Mouse (Mus musculus) hindbrain, embryonic 11.5 days (tissue): ENCODE results near the gene Cdca3. TPM values are rescaled to one million over a fixed set of nuclear protein-coding genes. Genes with fewer than 3 reads are reported as not detected.
A peak's percentile ranks its signal among the peaks of the same experiment; 100 is the strongest.

Experiments used
- ATAC-seq: fragments of 200-750 bp; cut with Nextera tagmentation; 2 replicates; pipeline ENCODE4 v1.8.0; 2017; ENCODE audit warnings: mild to moderate bottlenecking, moderate TSS enrichment, moderate library complexity; ENCODE audit not compliant: low FRiP score
- DNase-seq: peaks from one replicate; pipeline ENCODE4 v3.0.0-alpha.2; 2015; ENCODE audit warnings: low spot score
- H3K27ac ChIP-seq: fragments of 300-500 bp; sonication (generic); 2 replicates; pipeline ENCODE4 v1.5.1; 2014; ENCODE audit warnings: mild to moderate bottlenecking, low read depth, low read length
- H3K27me3 ChIP-seq: fragments of 300-500 bp; sonication (generic); 2 replicates; pipeline ENCODE4 v1.6.1; 2014; ENCODE audit warnings: mild to moderate bottlenecking, low read length, moderate library complexity, mixed read lengths; ENCODE audit not compliant: control insufficient read depth, insufficient read depth
- H3K36me3 ChIP-seq: fragments of 300-500 bp; sonication (generic); 2 replicates; pipeline ENCODE4 v1.6.1; 2014; ENCODE audit warnings: mild to moderate bottlenecking, low read length, moderate library complexity, mixed read lengths; ENCODE audit not compliant: control insufficient read depth, insufficient read depth
- H3K4me1 ChIP-seq: fragments of 300-500 bp; sonication (generic); replicated peaks from 2 replicates; pipeline ENCODE4 v1.6.1; 2014; ENCODE audit warnings: low read length, mixed read lengths; ENCODE audit not compliant: control insufficient read depth, insufficient read depth
- H3K4me2 ChIP-seq: fragments of 300-500 bp; sonication (generic); replicated peaks from 2 replicates; pipeline ENCODE4 v1.6.1; 2014; ENCODE audit warnings: mild to moderate bottlenecking, low read depth, low read length
- H3K4me3 ChIP-seq: fragments of 300-500 bp; sonication (generic); 2 replicates; pipeline ENCODE4 v1.5.1; 2014; ENCODE audit warnings: low read depth, low read length
- H3K9ac ChIP-seq: fragments of 300-500 bp; sonication (generic); 2 replicates; pipeline ENCODE4 v1.6.1; 2014; ENCODE audit warnings: low read depth, low read length
- H3K9me3 ChIP-seq: fragments of 300-500 bp; sonication (generic); 2 replicates; pipeline ENCODE4 v1.6.1; 2016; ENCODE audit warnings: low read length; ENCODE audit not compliant: control insufficient read depth
- WGBS: fragments of 180-500 bp; shearing (Covaris S2); extraction: QIAGEN DNeasy Blood & Tissue Kit; methylation state at CpG from one replicate; pipeline ENCODE4 v1.1.7; 2014; 5-methylcytosine and 5-hydroxymethylcytosine counted together
- polyA plus RNA-seq: library from polyadenylated mRNA; unstranded; fragments of >200 nt; fragmentation: Nextera tagmentation; extraction: Ambion mirVana; gene quantifications from 2 replicates; pipeline ENCODE4 v1.2.1, GENCODE M21; 2014

Gene Cdca3
- polyA plus RNA-seq, 1 experiment from 2014 or later, result 193 TPM

DNA sequence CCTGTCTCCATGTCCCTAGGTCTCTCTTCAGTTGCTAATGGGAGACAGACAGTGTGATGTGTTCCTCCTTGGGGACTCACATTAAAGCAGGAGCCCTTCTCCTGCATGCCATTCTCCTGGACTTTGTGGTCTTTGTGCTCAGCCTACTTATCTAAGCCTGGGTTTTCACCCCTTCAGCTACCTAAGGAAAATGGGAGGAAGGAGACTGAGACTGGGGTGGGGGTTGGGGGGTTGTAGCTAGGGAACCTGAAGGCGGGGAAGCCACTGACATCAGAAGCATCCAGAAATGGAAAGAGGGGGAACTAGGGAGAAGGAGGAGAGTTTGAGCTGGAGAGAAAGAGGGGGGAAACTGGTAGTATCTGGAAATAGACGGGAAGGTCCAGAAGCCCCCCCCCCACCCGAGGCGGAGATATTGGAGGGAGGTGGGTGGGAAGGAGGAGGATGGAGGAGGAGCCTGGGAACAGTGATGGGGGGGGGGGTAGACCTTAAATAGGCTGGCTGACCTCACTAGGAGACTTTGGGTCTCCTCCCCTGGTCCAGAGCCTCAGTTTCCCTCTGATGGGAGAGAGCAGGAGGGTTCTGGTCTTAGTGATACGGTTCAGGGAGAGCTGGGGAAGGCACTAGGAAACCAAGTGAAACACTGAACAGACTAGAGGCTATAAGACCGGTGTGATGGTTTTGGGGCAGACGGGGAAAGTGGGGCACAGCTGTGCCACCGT is 33.2 kb downstream of the Cdca3 start:
- 11% methylated on average over 7 of the region's 8 CpGs for WGBS

DNA sequence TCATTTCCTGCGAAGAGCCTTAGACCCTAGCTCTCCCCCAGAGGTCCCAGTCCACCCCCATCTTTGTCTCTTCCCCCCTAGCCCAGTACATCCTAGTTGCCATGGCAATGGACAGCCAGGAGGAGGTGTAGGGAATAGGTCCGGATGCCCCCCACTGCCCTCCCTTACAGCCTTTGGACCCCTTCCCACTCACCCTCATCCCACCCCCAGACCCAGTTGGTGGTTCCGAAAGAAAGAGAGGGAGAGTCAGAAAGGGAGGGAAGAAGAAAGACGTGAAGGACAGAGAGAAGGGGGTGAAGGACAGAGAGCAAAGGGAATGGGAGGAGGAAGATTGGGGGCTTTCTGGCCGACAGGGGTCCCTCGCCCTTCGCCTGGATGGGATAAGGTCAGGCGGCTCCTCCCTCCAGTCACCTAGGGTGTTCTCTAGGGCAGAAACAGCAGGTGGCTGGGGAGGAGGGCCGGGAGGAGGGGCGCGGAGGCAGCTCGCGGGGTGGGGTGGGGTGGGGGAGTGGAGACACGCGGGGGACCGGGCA is 33.8 kb downstream of the Cdca3 start:
- H3K9me3 ChIP-seq, result no peaks in the 10 kb centered on the region
- peak overlapping the region; percentile 84 for H3K27ac ChIP-seq
- H3K27me3 ChIP-seq, result no peaks in the 10 kb centered on the region
- ATAC-seq, result peak; percentile 34
- peaks cover 23% of the 10 kb centered on the region for H3K4me1 ChIP-seq
- peak overlapping the region; percentile 80 for H3K4me2 ChIP-seq
- WGBS, result 2% methylated on average over 11 of the region's 16 CpGs
- DNase-seq, result peak; percentile 43
- H3K9ac ChIP-seq, result peak overlapping the region; percentile 66
- no peaks in the 10 kb centered on the region for H3K36me3 ChIP-seq
- peak overlapping the region; percentile 50 for H3K4me3 ChIP-seq

More for the DNA sequence above, 33.2 kb downstream of the Cdca3 start:
- Histone ChIP-seq H3K27ac (peak overlapping the region; percentile 84), H3K27me3 (no peaks in the 10 kb centered on the region), H3K4me3 (peak overlapping the region; percentile 50), H3K9ac (peak overlapping the region; percentile 66), H3K4me2 (peak overlapping the region; percentile 80), H3K36me3 (no peaks in the 10 kb centered on the region), H3K4me1 (peaks cover 23% of the 10 kb centered on the region), H3K9me3 (no peaks in the 10 kb centered on the region)
- ATAC-seq, result no peak
- DNase-seq, result no peak

DNA sequence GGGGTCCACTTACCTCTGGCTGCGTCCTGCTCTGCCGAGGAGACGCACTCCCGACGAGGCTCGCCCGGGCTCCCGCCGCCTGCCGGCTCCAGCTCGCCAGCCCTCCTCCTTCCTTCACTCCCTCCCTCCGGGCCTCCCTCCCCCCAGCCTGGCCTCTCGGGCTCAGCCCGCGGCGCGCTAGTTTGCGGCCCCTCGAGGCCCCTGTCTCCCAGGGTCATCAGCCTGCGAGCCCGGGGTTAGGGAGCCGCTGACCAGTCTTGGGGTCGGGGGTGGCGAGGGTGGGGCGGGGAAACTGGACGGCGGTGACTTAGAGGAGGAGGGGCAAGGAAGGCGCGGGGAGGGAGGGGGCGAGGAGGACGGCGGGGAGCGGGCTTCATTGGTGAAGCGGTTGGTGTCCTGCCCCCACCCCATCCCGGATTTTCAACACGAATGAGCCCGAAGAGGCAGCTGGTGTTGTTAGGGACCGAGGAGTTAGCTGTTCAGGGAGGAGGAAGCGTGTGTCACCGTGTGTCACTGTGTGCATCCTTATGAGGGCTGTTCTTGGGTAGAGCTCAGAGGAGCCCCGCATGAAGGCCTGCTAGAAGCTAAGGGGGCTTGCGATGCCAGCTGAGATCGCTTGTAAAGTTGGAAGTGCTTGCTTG is 34.4 kb downstream of the Cdca3 start, which contains the start of gene Gpr162:
Gpr162 (minus strand) TSS at position 326 of the 641 bp plus-strand sequence.
- Histone ChIP-seq H3K9ac (peak within 1 kb of the TSS; percentile 66), H3K4me3 (peak within 1 kb of the TSS; percentile 50), H3K4me2 (peak within 1 kb of the TSS; percentile 80), H3K27me3 (no peaks in the 10 kb centered on the region), H3K9me3 (no peaks in the 10 kb centered on the region), H3K27ac (peak within 1 kb of the TSS; percentile 84), H3K36me3 (no peaks in the 10 kb centered on the region), H3K4me1 (peaks cover 21% of the 10 kb centered on the region)
- peak; percentile 68 for ATAC-seq
- DNase-seq, result peak; percentile 83
- 1% methylated on average over 31 of the region's 43 CpGs for WGBS

DNA sequence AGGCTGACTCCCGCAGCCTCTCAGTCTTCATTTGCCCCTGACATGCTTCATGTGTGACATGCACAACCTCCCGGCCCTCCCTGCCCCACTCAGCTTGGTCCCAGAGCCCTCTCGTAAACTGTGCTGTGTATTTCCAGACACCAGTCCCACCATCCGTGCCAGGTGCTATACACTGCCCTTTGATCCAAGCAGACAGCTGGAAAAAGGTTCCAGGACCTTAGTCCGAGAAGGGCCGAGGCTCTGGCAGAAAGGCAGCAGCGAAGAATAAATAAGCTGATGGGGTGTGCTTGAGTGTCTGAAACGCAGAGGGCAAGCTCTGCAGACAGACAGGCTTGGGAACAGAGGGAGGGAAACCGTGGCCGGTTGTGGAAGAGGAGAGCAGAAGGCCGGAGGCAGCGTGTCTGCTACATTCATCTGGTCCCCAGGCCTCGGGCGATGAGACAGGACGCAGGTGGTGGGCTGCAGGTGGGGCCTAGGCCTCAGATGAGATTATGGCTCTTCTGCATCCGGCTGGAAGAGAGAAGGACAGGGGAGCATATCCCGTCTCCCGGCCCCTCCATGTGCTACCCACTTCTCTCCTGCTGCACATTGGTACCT is 36.5 kb downstream of the Cdca3 start:
- WGBS, result 63% methylated on average over 17 of the region's 18 CpGs
- DNase-seq (no peak), ATAC-seq (no peak)
- Histone ChIP-seq H3K4me1 (peaks cover 21% of the 10 kb centered on the region), H3K27ac (no peak overlapping the region), H3K9me3 (no peaks in the 10 kb centered on the region), H3K4me2 (no peak overlapping the region), H3K4me3 (no peak overlapping the region), H3K9ac (no peak overlapping the region), H3K27me3 (no peaks in the 10 kb centered on the region), H3K36me3 (no peaks in the 10 kb centered on the region)

DNA sequence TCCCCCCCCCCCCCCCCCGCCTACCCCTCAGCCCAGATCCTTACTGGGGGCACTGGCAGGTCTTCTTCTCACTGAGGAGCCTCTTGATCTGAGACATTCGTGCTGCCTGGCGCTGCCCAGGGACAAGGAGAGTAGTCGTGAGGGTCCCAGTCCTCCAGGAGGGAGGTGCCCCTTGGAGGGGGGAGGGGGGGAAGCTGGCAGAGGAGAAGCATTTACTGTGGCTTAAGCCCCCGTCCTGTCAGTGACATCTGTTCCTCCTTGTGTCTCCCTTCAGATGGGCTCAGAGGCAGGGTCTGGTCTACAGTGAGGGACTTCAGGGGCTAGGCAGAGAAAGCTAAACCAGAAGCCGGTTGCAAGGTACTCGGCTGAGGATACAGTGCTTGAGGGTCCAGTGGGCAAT is 37.2 kb downstream of the Cdca3 start:
- Histone ChIP-seq H3K4me3 (no peak overlapping the region), H3K9me3 (no peaks in the 10 kb centered on the region), H3K4me2 (no peak overlapping the region), H3K27me3 (no peaks in the 10 kb centered on the region), H3K9ac (no peak overlapping the region), H3K27ac (no peak overlapping the region), H3K36me3 (no peaks in the 10 kb centered on the region), H3K4me1 (peaks cover 18% of the 10 kb centered on the region)
- no peak for DNase-seq
- ATAC-seq, result no peak
- WGBS, result 60% methylated on average over 6 of the region's 7 CpGs

DNA sequence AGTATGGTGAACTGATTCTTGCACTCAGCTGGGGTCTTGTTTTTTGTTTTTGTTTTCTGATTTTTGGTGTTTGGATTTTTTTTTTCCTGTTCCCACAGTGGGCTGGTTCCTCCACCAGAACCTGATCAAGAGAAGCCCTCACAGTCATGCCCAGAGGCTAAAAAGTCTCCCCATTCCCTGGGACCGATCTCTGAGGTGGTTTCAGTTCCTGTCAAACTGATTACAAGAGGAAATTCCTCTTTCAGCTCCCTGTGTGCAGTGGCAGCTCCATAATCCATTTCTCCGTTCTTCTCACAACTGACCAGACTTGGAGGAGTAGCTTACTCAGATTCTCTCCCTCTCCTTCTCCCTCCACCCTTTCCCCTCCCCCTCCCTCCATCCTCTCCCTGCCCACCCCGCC is 45.0 kb downstream of the Cdca3 start:
- Histone ChIP-seq H3K4me2 (no peak overlapping the region), H3K9ac (no peak overlapping the region), H3K9me3 (no peaks in the 10 kb centered on the region), H3K4me1 (no peaks in the 10 kb centered on the region), H3K27ac (no peak overlapping the region), H3K4me3 (no peak overlapping the region), H3K27me3 (no peaks in the 10 kb centered on the region), H3K36me3 (no peaks in the 10 kb centered on the region)
- WGBS, result 76% methylated on average over 2 of the region's 3 CpGs
- DNase-seq, result no peak
- no peak for ATAC-seq

DNA sequence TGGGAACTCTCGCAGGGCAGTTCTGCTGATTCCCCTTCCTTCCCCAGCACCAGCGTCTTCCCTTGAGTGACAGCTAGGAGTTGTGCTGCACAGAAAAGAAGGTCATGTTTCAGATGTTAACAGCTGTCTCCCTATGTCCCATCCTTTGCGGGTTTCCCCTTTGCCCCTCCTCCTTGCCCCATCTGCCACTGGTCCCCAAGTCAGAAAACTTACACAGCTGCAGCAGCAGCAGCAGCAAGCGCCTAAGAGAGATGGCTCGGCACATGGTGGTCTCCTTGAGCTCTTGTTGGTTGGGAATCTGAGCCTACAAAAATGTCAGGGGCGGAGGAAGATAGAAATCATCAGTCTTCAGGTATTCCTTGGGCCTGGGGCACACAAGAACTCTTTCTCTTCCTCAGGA is 50.0 kb downstream of the Cdca3 start:
- WGBS, result 45% methylated on average over 6 of the region's 6 CpGs
- no peak overlapping the region for H3K4me3 ChIP-seq
- H3K4me2 ChIP-seq, result no peak overlapping the region
- DNase-seq (no peak), ATAC-seq (no peak)
- no peaks in the 10 kb centered on the region for H3K27me3 ChIP-seq
- no peak overlapping the region for H3K9ac ChIP-seq
- no peak overlapping the region for H3K27ac ChIP-seq
- H3K9me3 ChIP-seq, result no peaks in the 10 kb centered on the region
- no peaks in the 10 kb centered on the region for H3K36me3 ChIP-seq
- no peaks in the 10 kb centered on the region for H3K4me1 ChIP-seq

DNA sequence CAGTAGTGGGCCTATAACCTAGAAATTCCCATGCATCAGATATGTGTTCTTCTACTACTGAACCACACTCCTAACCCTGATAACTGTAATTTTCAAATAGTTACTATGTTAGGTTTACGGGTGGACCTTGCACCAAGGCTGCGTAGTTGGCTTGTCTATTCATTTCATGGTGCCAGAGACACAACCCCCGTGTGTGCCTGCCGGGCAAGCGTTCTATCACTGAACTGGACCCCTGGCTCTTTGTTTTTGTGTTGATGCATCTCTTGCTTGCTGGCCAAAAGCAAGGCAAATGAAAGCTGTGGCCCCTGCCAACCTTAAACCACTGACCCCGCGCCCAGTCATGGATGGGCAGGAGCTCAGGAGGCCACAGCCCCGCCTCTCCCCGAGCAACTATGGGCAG is 52.5 kb downstream of the Cdca3 start:
- H3K27ac ChIP-seq, result no peak overlapping the region
- H3K4me2 ChIP-seq, result no peak overlapping the region
- H3K27me3 ChIP-seq, result no peaks in the 10 kb centered on the region
- DNase-seq, result no peak
- no peak for ATAC-seq
- H3K4me1 ChIP-seq, result no peaks in the 10 kb centered on the region
- WGBS, result 96% methylated on average over 9 of the region's 9 CpGs
- no peaks in the 10 kb centered on the region for H3K9me3 ChIP-seq
- no peak overlapping the region for H3K9ac ChIP-seq
- no peak overlapping the region for H3K4me3 ChIP-seq
- H3K36me3 ChIP-seq, result no peaks in the 10 kb centered on the region
